Mouse (Mus musculus): ENCODE measurements around the gene Arhgap44. TPM values are rescaled to one million over a fixed set of nuclear protein-coding genes. Genes with fewer than 3 reads are reported as not detected.

Arhgap44 gene
- polyA plus RNA-seq (2016; fragmentation: Nextera tagmentation; extraction: Ambion mirVana), result 6.8 and 7.9 TPM in 2 replicates

- ATAC-seq (ENCODE audit: low FRiP score, low read depth), result peak; percentile 97
- Histone ChIP-seq H3K9me3 (no peaks in the 10 kb centered on the region), H3K27me3 (replicated peaks) (peaks cover 3% of the 10 kb centered on the region; the same call in 1 of the 2 replicates), H3K4me1 (peaks cover 12% of the 10 kb centered on the region), H3K4me2 (replicated peaks) (peak within 1 kb of the TSS; percentile 95), H3K27ac (peak within 1 kb of the TSS; percentile 27; the same call in 1 of the 2 replicates), H3K9ac (peak within 1 kb of the TSS; percentile 86), H3K36me3 (no peaks in the 10 kb centered on the region), H3K4me3 (peak within 1 kb of the TSS; percentile 83)
- WGBS, result under 1% methylated on average over 27 of the region's 27 CpGs
Observed at GRCm38 (mm10) chr11:65162767-65163120, at the start of gene Arhgap44. Arhgap44 (minus strand) TSS chr11:65162961.

GRCm38 (mm10) chr11:65211701-65212100, 48.9 kb upstream of the Arhgap44 start:
- no peak overlapping the region for H3K4me3 ChIP-seq
- no peaks in the 10 kb centered on the region for H3K9me3 ChIP-seq
- H3K27ac ChIP-seq, result no peak overlapping the region
- no peaks in the 10 kb centered on the region for H3K36me3 ChIP-seq
- no peaks in the 10 kb centered on the region for H3K27me3 ChIP-seq (replicated peaks)
- 76% methylated on average over 6 of the region's 6 CpGs for WGBS
- ATAC-seq (ENCODE audit: low FRiP score, low read depth), result no peak
- H3K4me2 ChIP-seq (replicated peaks), result no peak overlapping the region
- H3K4me1 ChIP-seq, result 0 out of 2 replicates have a peak, but pooled peaks cover 5% of the 10 kb centered on the region
- no peak overlapping the region for H3K9ac ChIP-seq

- no peaks in the 10 kb centered on the region for H3K27me3 ChIP-seq (replicated peaks)
- H3K27ac ChIP-seq, result no peak overlapping the region
- no peaks in the 10 kb centered on the region for H3K36me3 ChIP-seq
- ATAC-seq (ENCODE audit: low FRiP score, low read depth), result no peak
- no peaks in the 10 kb centered on the region for H3K9me3 ChIP-seq
- no peak overlapping the region for H3K4me2 ChIP-seq (replicated peaks)
- WGBS, result 61% methylated on average over 6 of the region's 6 CpGs
- H3K9ac ChIP-seq, result no peak overlapping the region
- H3K4me3 ChIP-seq, result no peak overlapping the region
- H3K4me1 ChIP-seq, result no peaks in the 10 kb centered on the region
Observed at GRCm38 (mm10) chr11:65209441-65209840, 46.7 kb upstream of the Arhgap44 start.

- H3K27me3 ChIP-seq (replicated peaks), result no peaks in the 10 kb centered on the region
- no peak for ATAC-seq (ENCODE audit: low FRiP score, low read depth)
- H3K9me3 ChIP-seq, result no peaks in the 10 kb centered on the region
- H3K27ac ChIP-seq, result no peak overlapping the region
- no peaks in the 10 kb centered on the region for H3K36me3 ChIP-seq
- H3K4me1 ChIP-seq, result no peaks in the 10 kb centered on the region
- no peak overlapping the region for H3K9ac ChIP-seq
- H3K4me2 ChIP-seq (replicated peaks), result no peak overlapping the region
- no peak overlapping the region for H3K4me3 ChIP-seq
- 68% methylated on average over 5 of the region's 5 CpGs for WGBS
Observed at GRCm38 (mm10) chr11:65205306-65205705, 42.5 kb upstream of the Arhgap44 start.

- H3K4me3 ChIP-seq, result no peak overlapping the region
- H3K9ac ChIP-seq, result no peak overlapping the region
- H3K4me2 ChIP-seq (replicated peaks), result no peak overlapping the region
- no peaks in the 10 kb centered on the region for H3K9me3 ChIP-seq
- ATAC-seq (ENCODE audit: low FRiP score, low read depth), result no peak
- H3K27ac ChIP-seq, result no peak overlapping the region
- H3K27me3 ChIP-seq (replicated peaks), result no peaks in the 10 kb centered on the region
- WGBS, result 79% methylated on average over 13 of the region's 13 CpGs
- no peaks in the 10 kb centered on the region for H3K4me1 ChIP-seq
- H3K36me3 ChIP-seq, result no peaks in the 10 kb centered on the region
Observed at GRCm38 (mm10) chr11:65204651-65205050, 41.9 kb upstream of the Arhgap44 start.

GRCm38 (mm10) chr11:65203020-65203419, 40.3 kb upstream of the Arhgap44 start:
- Histone ChIP-seq H3K36me3 (no peaks in the 10 kb centered on the region), H3K9me3 (no peaks in the 10 kb centered on the region), H3K4me3 (no peak overlapping the region), H3K9ac (no peak overlapping the region), H3K4me1 (no peaks in the 10 kb centered on the region), H3K27ac (no peak overlapping the region), H3K27me3 (replicated peaks) (no peaks in the 10 kb centered on the region), H3K4me2 (replicated peaks) (no peak overlapping the region)
- 79% methylated on average over 1 of the region's 1 CpGs for WGBS
- no peak for ATAC-seq (ENCODE audit: low FRiP score, low read depth)

- ATAC-seq (ENCODE audit: low FRiP score, low read depth), result no peak
Observed at GRCm38 (mm10) chr11:65202236-65202635, 39.5 kb upstream of the Arhgap44 start.

GRCm38 (mm10) chr11:65198026-65198425, 35.3 kb upstream of the Arhgap44 start:
- Histone ChIP-seq H3K4me3 (no peak overlapping the region), H3K4me1 (no peaks in the 10 kb centered on the region), H3K9ac (no peak overlapping the region), H3K27ac (no peak overlapping the region), H3K4me2 (replicated peaks) (no peak overlapping the region), H3K36me3 (no peaks in the 10 kb centered on the region), H3K27me3 (replicated peaks) (no peaks in the 10 kb centered on the region), H3K9me3 (no peaks in the 10 kb centered on the region)
- no peak for ATAC-seq (ENCODE audit: low FRiP score, low read depth)
- 83% methylated on average over 3 of the region's 3 CpGs for WGBS

More at GRCm38 (mm10) chr11:65202236-65202635, 39.5 kb upstream of the Arhgap44 start:
- Histone ChIP-seq H3K4me3 (no peak overlapping the region), H3K27me3 (replicated peaks) (no peaks in the 10 kb centered on the region), H3K36me3 (no peaks in the 10 kb centered on the region), H3K9me3 (no peaks in the 10 kb centered on the region), H3K9ac (no peak overlapping the region), H3K4me1 (no peaks in the 10 kb centered on the region), H3K4me2 (replicated peaks) (no peak overlapping the region), H3K27ac (no peak overlapping the region)
- WGBS, result 56% methylated on average over 5 of the region's 5 CpGs

- ATAC-seq (ENCODE audit: low FRiP score, low read depth), result no peak
- Histone ChIP-seq H3K9me3 (no peaks in the 10 kb centered on the region), H3K4me2 (replicated peaks) (no peak overlapping the region), H3K36me3 (no peaks in the 10 kb centered on the region), H3K4me1 (no peaks in the 10 kb centered on the region), H3K9ac (no peak overlapping the region), H3K27me3 (replicated peaks) (no peaks in the 10 kb centered on the region), H3K27ac (no peak overlapping the region), H3K4me3 (no peak overlapping the region)
- WGBS, result 4% methylated on average over 3 of the region's 3 CpGs
Observed at GRCm38 (mm10) chr11:65197280-65197679, 34.5 kb upstream of the Arhgap44 start.

- H3K4me2 ChIP-seq (replicated peaks), result no peak overlapping the region
- no peaks in the 10 kb centered on the region for H3K9me3 ChIP-seq
- no peaks in the 10 kb centered on the region for H3K27me3 ChIP-seq (replicated peaks)
- H3K27ac ChIP-seq, result no peak overlapping the region
- WGBS, result 85% methylated on average over 12 of the region's 12 CpGs
- ATAC-seq (ENCODE audit: low FRiP score, low read depth), result no peak
- H3K9ac ChIP-seq, result no peak overlapping the region
- no peaks in the 10 kb centered on the region for H3K36me3 ChIP-seq
- no peak overlapping the region for H3K4me3 ChIP-seq
- H3K4me1 ChIP-seq, result no peaks in the 10 kb centered on the region
Observed at GRCm38 (mm10) chr11:65186974-65187373, 24.2 kb upstream of the Arhgap44 start.

GRCm38 (mm10) chr11:65185114-65185513, 22.4 kb upstream of the Arhgap44 start:
- Histone ChIP-seq H3K27me3 (replicated peaks) (no peaks in the 10 kb centered on the region), H3K9ac (no peak overlapping the region), H3K9me3 (no peaks in the 10 kb centered on the region), H3K4me2 (replicated peaks) (no peak overlapping the region), H3K27ac (no peak overlapping the region), H3K4me3 (no peak overlapping the region), H3K36me3 (no peaks in the 10 kb centered on the region), H3K4me1 (no peaks in the 10 kb centered on the region)
- no peak for ATAC-seq (ENCODE audit: low FRiP score, low read depth)
- 94% methylated on average over 1 of the region's 1 CpGs for WGBS

- H3K4me3 ChIP-seq, result no peak overlapping the region
- no peaks in the 10 kb centered on the region for H3K36me3 ChIP-seq
- no peaks in the 10 kb centered on the region for H3K4me1 ChIP-seq
- WGBS, result 77% methylated on average over 4 of the region's 4 CpGs
- ATAC-seq (ENCODE audit: low FRiP score, low read depth), result no peak
- H3K9me3 ChIP-seq, result no peaks in the 10 kb centered on the region
- no peak overlapping the region for H3K4me2 ChIP-seq (replicated peaks)
- no peak overlapping the region for H3K27ac ChIP-seq
- no peak overlapping the region for H3K9ac ChIP-seq
- H3K27me3 ChIP-seq (replicated peaks), result no peaks in the 10 kb centered on the region; the same call in 1 of the 2 replicates
Observed at GRCm38 (mm10) chr11:65170121-65170750, 7.5 kb upstream of the Arhgap44 start.

Measured in neural tube, embryonic 12.5 days (tissue).